Mouse (Mus musculus) CH12F3 (cell line): Measurements from ENCODE around the gene Ttc9b.
"Not testable (repeated sequence)": the region's sequence is repeated elsewhere in the genome, so short reads cannot be mapped to it uniquely, and the experiment has no call there.

Experiments
- in situ Hi-C: fragments of 300-500 bp; cut with MboI; formaldehyde crosslinking; loops from 2 replicates; pipeline ENCODE4 v1.14.3; 2020; ENCODE audit warnings: low sequenced_read_pairs

Ttc9b gene

DNA sequence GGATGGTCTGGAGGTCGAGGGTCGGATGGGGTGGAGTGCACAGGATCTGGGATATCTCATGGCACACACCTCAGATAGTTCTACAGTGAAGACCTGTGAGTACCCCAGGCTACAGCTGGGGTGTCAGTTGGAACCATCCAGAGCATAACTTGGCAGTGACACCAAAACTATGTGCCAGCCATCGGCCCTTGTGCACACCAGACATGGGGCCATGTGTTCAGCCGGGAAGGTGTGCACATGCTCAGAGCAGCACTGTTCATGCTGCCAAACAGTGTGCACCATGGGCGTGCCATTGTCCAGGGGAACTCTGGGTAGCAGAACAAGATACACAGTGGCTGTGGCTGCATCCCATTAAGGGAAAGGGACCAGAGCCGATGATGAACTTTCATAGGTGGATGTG, 19.0 kb upstream of the Ttc9b start:
- in situ Hi-C loops: no loop called here

DNA sequence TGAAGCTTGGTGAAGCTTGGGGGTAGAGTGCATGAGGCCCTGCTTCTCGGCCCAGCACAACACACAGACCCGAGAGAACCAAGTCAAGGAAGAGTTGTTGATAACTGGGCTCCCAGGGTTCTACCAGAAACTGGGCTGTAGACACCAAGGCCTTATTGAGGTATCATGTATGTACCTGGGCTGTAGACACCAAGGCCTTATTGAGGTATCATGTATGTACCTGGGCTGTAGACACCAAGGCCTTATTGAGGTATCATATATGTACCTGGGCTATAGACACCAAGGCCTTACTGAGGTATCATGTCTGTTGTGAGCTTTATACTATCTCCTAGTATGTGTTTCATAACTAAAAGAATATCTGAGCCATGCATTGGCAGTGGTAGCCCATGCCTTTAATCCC, 18.6 kb upstream of the Ttc9b start:
- in situ Hi-C loops: not testable (repeated sequence)

DNA sequence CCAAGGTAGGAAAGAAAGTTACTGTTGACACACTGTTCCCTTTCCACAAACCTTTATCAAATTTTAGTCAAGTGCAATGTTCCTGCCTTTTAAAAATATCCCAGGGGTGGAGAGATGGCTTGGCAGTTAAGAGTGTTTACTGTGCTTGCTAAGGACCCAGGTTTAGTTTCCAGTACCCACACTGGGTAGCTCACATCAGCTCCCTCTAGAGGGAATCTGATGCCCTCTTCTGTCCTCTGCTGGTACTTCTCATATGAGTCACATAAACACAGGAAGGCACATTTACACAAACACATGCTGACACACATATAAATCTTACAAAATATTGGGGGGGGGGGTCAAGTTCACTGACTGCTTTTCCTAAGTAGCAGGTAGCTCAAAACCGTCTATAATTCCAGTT, 9.2 kb upstream of the Ttc9b start:
- in situ Hi-C loops: no loop called here

DNA sequence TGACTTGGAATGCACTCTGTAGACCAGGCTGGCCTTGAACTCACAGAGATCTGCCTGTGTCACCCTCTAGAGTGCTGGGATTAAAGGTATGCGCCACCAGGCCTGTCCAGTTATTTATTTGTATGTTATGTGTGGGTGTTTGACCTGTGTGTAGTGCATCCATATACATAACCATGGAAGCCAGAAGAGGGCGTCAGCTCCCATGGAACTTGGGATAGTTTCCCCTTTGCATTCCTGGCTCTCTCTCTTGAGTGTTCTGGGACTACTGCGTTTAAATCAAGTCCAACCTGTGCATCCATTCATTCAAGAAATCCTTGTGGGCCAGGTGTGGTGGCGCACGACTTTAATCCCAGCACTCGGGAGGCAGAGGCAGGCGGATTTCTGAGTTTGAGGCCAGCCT, 7.2 kb upstream of the Ttc9b start:
- in situ Hi-C loops: no loop called here

DNA sequence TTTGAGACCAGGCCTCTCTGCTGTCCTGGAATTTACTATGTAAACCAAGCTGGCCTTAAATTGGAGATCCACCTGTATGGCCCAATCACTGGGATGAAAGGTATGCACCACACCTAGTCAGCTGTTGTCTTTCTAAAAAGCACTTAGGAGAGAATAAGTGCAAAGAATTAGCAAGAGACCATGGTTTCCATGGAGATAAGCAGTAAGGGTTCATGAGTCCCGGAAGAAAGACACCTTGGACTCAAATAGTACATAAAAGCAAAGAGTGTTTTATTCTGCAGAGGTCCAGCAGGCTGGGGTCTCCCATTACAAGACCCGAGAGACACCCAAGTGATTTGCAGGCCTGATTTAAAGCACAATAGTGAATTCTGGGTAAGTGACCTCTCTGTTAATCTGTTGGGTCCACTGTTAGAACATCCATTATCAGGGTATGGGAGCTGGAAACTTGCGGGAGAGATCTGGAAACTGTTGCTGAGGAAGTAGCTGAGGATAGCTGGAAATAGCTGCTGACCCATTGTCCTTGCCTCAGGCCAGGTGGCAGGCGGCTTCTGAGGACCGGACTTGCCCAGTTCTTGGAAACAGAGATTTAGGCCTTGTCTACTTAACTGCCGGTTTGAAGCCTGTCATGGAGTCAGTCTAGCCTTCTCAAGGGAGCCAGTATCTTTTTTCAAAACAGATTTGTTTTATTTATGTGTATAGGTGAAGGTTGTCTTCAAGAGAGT, 6.3 kb upstream of the Ttc9b start:
- in situ Hi-C loops: no loop called here

DNA sequence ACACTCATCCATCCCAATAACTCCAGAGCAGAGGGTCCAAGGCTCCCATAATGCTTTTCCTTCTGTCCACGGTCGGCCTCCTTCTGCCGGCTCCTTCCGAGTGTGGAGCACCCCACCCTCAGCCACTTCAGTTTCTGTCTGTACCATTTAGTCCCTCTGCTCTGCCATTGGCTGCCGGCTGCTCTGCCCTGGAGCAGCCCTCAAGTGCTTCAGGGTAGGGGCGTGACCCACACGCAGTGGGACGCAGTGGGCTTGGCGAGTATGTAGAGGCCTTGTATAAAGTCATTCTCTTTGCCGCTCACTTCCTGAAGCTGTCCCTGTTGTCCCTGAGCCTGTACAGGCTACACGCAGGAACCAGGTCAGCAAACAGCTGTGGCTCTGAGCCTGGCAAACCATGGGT, 4.0 kb upstream of the Ttc9b start:
- in situ Hi-C loops: no loop called here

DNA sequence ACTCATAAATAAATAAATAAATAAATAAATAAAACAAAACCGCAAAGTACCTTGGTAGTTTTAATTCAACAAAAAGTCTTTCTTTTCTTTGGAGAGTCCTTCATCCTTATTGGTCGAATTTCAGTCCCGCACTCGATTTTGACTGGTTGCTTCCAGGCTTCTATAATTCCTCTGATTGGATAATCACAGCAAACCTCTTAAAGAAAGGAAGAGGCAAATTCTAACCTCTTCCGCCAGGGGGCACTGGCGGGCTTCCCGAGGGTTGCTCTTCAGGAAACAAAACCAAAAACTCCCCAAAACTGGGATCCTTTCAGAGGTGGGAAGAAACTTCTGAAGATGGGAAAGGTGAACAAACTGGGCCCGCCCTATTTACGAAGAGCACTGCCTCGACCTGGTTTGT, 2.8 kb upstream of the Ttc9b start:
- in situ Hi-C loops: no loop called here

DNA sequence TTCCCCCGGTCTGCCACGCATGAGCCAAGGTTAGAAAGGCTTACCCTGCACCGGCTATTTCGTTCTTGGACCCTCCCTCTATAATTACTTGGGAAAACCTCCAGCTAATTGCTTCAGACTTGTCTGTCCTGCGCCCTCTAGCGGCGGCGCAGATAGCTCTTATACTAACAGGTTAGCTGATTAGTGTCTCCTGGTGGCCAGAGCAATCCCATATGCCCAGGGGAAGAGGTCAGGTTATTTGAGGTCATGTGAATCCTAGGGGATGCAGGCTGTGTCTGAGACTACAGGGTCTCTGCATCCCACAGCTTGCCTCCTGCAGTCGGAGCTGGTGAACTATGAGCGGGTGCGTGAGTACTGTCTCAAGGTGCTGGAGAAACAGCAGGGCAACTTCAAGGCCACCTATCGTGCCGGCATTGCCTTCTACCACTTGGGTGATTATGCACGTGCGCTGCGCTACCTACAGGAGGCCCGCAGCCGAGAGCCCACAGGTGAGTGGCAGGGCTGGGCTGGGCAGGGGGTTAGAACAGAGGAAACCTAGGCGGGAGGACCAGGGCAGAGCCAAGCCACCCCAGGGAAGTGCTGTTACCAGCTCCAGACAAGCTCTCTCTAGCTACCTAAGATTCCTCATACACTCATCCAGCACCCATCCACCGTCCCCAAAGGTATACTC, 1.0 kb downstream of the Ttc9b start:
- in situ Hi-C loops: no loop called here

DNA sequence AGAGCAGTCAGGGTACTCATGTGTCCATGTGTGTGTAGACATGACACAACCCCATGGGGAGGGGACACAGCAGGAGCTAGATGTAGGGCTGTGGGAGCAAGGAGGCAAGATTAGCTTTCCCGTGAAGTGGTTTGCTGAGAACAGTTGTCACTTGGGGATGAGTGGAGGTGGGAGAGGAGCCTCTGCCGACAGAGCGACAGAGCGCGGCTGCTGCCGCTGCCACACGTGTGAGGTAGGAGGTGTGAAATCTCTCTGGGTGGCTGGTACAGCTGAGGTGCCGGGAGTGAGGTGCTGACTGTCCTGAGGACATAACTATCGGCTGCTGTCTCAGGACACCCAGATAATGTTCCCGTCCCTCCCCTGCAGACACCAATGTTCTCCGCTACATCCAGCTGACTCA, 1.8 kb downstream of the Ttc9b start:
- in situ Hi-C loops: no loop called here

DNA sequence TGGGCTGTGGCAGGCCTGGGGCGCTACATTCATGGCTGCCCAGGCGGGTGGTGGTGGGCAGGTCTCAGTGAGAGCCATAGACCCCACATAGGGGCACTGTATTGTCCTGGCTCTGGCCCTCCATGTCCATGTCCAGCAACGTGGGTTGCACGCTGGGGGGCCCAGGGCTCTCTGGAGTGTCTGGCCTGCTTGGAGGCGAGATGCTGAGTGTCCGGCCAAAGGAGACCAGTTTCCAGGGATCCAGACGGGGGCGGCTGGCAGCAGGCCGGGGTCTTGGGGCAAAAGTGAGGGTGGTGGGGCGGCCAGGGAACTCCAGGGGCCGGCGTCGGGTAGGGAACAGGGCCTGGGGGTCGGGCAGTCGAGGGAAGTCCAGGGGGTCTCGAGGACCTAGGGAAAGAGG, 2.9 kb downstream of the Ttc9b start:
- in situ Hi-C loops: no loop called here

DNA sequence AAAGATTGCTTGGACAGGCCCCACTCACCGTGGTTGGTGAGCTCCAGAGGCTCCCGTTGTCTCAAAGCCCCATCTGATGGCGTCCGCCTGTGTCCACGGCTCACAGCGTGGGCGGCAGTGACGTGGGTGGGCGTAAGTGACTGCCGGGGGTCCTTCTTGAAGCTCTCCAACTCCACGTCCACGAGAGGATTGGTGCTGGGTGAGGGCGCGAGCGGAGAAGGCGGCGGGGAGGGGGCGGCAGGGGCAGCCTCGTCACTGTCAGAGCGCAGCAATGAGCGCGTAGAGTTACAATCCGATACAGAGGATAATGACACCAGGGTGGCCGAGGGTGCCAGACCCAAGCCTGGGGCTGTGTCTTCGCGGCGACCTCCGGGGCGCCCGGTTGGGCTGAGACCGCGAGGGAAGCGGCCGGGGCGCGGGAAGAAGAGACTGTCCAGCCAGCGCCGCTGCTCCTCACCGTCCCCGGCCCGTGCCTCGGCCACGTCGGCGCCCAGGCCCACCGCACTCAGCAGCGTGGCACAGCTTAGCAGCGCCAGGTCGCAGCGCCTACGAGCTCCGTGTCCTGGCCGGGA, 4.2 kb downstream of the Ttc9b start:
- in situ Hi-C loops: no loop called here

DNA sequence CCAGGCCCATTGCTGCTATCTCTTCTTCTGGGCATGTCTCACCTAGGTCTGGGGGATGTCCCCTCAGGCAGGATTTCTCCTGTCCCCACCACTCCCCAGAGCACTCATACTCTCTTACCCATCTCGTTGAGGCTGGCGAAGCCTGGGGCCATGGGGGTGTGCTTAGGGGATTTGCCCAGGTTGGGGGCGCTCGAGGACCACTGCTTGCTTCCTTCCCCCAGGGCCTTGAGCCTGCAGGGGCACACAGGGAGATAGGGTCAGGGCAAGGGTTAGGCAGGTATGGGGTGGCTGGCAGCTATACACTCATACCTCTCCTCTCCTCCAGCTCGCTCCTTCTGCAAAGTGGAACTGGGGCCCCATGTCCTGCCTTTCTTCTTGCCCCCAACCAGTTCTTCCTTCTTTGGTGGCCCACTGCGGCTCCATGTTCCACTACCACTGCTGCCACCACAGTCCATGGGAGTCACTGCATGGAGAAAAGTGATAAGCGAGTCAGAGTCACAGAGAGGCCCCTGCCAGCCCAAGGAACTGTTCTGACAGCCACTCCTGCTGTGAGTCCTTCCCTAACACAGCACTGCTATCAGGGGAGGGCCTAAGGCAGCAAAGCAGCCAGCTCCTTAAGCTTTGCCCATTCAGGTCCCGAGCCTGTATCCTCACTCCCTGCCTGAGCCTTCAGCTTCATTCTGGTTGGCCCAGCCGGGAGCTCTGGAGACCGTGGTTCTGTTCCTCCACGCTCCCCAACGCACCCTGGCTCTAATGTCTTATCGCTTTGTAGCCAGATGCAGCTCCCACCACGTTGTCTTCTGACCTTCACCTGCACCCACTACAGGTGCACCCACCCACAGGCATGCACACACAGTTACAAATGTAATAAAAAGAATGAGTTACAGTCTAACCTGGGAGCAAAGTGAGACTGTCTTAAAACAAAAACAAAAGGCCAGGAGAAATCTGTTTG, 5.3 kb downstream of the Ttc9b start:
- in situ Hi-C loops: no loop called here

DNA sequence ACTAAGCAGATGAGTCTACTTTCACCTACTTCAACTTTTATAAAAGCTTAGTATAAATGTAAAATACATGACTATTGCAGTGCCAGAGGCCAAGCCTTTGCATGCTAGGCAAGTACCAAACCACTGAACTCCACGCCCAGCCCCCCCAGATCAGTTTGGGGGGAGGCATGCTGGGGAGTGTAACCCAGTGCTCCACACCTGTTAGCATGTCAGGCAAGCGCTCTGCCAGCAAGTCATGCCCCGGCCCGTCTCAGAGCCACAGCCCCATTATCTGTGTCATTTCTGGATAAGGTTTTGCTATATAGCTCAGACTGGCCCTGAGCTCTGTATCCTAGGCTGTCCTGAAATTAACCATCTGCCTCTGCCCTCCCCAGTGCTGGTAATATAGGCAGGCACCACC, 8.3 kb downstream of the Ttc9b start:
- in situ Hi-C loops: no loop called here

DNA sequence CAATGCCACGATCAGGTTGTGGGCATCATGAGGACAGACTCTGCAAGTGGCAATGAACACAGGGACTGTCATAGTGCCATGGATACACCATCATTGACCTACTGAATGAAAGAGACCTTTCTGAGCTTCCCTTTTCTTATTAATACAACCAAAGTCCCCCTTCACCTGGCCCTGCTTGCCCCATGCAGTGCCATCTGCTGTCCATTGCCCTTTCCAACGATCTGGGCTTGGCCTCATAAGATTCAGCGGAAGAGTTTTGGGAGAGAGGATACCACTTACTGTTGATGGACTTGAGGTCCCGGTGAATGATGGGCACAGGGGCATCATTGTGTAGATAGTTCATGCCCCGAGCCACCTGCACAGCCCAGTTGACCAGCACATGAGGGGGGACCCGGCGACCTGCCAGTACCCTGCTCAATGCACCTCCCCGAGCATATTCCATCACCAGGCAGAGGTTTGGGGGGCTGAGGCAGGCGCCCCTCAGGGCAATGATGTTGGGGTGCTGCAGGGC, 19.4 kb downstream of the Ttc9b start:
- in situ Hi-C loops: no loop called here

DNA sequence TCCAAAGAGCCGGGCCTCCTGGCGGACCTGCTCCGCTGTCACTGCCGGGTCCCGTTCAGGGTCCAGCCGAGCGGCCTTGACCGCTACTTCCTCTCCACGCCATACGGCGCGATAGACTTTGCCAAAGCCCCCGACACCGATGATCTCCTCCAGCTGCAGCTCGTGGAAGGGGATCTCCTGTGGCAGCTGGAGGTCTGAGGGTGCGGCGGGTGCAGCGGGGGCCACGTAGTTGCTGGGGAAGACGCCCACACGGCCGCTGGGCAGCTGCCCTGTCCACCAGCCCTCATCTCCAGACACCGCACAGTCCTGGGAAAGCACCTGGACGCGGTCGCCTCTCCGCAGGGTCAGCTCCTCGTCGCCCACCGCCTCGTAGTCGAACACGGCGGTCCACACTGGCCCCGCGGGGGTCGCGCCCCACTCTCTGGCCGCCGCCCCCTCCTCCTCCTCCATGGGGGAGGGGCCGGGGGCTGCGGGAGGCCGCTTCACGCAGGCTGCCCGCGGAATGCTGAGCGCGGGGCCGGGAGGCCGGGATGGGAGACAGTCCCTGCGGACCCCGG, 19.9 kb downstream of the Ttc9b start:
- in situ Hi-C loops: no loop called here

DNA sequence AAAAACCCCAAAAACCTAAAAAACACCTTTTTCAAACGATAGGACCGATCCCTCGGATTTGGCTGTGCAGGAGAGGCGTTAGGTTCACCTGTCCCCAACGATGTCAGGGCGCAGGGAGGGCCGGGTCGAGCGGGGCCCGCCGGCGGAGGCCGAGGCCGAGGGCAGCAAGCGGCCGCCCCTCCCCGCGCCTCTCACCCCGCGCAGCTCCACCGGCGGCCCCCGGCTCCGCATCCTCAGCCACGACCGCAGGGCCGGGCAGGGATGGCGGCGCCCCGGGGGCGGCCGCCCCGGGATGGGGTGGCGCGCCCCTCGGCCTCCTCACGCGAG, 20.4 kb downstream of the Ttc9b start:
- in situ Hi-C loops: no loop called here

DNA sequence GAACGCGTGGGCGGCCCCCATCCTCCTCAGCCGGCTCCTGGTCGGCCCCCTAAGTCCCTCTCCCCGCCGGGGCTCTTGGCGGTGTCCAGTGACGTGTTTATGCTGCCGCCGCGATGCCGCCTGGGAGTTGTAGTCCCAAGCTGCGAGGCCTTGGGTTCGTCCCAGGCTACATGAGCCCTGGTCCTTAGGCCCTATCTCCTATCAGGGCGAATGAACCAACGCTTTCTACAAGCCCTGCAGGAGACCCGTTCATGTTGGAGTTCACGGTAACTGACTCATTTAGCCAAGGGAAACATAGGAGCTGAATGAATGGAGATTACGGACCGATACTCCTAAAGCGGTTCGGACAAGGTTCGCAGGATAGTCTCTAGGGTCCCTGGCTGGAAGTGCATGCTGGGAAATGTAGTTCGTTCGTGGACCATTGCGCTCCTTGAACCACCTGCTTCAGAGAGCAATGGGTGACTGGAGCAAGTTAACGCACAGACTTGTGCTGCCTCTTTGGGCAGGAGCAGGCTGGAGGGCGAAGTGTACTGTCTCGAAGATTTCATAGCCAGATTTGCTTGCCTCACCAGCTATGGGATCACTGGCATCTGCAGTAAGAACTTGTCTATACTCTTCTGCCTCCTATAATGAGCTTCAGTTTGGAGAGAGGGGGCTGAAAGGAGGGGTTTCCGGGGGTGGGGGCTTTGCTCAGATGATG, 21.0 kb downstream of the Ttc9b start, which contains the start of gene Map3k10:
Gene Map3k10, minus strand, starts transcription at position 77 of the 700 bp plus-strand sequence.
- in situ Hi-C loops: no loop called here

DNA sequence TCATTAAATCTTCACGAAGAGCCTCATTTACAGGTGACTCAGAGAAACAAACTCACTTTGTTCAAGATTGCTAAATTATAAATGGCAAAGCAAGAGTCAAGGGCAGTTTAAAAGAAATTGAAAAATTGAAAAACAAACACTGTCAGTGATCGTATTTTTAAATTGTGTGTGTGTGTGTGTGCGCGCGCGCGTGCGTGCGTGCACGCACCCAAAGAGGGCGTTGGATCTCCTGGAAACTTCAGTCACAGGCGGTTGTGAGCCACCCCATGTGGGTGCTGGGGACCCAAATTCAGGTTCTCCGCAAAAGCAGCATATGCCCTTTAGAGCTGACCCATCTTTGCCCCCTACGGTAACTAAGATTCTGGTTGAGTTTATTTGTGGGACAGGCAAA, 21.5 kb downstream of the Ttc9b start:
- in situ Hi-C loops: no loop called here

DNA sequence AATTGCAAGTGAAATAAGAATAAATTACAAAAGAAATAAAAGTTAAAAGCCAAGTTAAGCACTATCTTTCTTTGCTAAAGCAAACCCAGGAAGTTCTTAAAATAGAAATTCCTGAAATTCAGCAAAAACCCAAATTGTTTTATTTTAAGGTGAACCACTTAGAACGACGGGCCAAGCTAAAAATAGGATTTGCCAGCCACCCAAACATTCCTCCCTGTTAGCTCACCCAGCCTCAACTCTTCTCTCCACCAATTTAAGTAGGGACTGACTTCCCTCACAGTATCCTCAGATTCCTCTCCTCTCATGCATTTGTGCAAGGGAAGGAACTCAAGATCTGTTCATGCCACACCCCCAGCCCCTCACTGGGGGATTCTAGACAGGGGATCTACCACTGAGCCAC, 29.5 kb downstream of the Ttc9b start:
- in situ Hi-C loops: no loop called here

DNA sequence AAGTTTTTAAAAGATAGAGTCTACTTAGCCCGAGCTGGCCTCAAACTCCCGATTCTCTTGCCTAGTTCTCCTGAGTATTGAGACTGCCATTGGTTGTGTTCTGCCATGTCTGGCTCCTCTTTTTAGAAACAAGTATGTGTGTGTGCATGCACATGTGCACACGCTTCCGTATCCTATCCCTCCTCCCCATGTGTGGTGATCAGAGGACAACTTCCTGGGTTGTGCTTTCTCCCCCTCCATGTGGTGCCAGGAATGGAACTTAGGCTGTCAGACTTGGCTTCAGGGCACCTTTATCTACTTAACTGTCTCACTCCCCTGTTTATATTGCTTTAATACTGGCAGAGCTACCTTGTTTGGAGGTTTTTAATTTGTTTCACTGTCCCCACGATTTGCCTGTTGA, 31.5 kb downstream of the Ttc9b start:
- in situ Hi-C loops: no loop called here
